Mouse (Mus musculus) stomach, embryonic 15.5 days (tissue): Measurements from ENCODE around the gene Stim2. TPM values are rescaled to one million over a fixed set of nuclear protein-coding genes. Genes with fewer than 3 reads are reported as not detected.

Source experiments
- ATAC-seq: fragments of 200-750 bp; cut with Nextera tagmentation; 2 replicates; pipeline ENCODE4 v1.8.0; 2017; ENCODE audit warnings: low read depth, moderate number of reproducible peaks, moderate TSS enrichment; ENCODE audit not compliant: insufficient read depth, low FRiP score
- H3K27ac ChIP-seq: fragments of 300-500 bp; sonication (generic); 2 replicates; pipeline ENCODE4 v1.5.1; 2015; ENCODE audit warnings: mild to moderate bottlenecking, inconsistent platforms
- H3K27me3 ChIP-seq: fragments of 300-500 bp; sonication (generic); replicated peaks from 2 replicates; pipeline ENCODE4 v1.6.1; 2015; ENCODE audit warnings: inconsistent platforms
- H3K36me3 ChIP-seq: fragments of 300-500 bp; sonication (generic); 2 replicates; pipeline ENCODE4 v1.6.1; 2015; ENCODE audit warnings: inconsistent platforms
- H3K4me1 ChIP-seq: fragments of 300-500 bp; sonication (generic); 2 replicates; pipeline ENCODE4 v1.6.1; 2015; ENCODE audit warnings: inconsistent platforms
- H3K4me2 ChIP-seq: fragments of 300-500 bp; sonication (generic); 2 replicates; pipeline ENCODE4 v1.6.1; 2015; ENCODE audit warnings: mild to moderate bottlenecking, inconsistent platforms
- H3K4me3 ChIP-seq: fragments of 300-500 bp; sonication (generic); replicated peaks from 2 replicates; pipeline ENCODE4 v1.5.1; 2015; ENCODE audit warnings: inconsistent platforms
- H3K9ac ChIP-seq: fragments of 300-500 bp; sonication (generic); 2 replicates; pipeline ENCODE4 v1.6.1; 2015; ENCODE audit warnings: inconsistent platforms
- H3K9me3 ChIP-seq: fragments of 300-500 bp; sonication (generic); 2 replicates; pipeline ENCODE4 v1.6.1; 2016; ENCODE audit warnings: inconsistent platforms
- WGBS: fragments of 180-500 bp; shearing (Covaris S2); methylation state at CpG from one replicate; pipeline ENCODE4 v1.1.7; 2015; 5-methylcytosine and 5-hydroxymethylcytosine counted together
- polyA plus RNA-seq: library from polyadenylated mRNA; unstranded; fragments of >200 nt; fragmentation: Nextera tagmentation; extraction: Ambion mirVana; gene quantifications from 2 replicates; pipeline ENCODE4 v1.2.1, GENCODE M21; 2015

The Stim2 gene
- polyA plus RNA-seq, 1 experiment from 2014 or later: 17.9 TPM

GRCm38 (mm10) chr5:54148091-54148795 lies 149.9 kb downstream of the Stim2 start:
- no peaks in the 10 kb centered on the region for H3K4me1 ChIP-seq
- no peak for ATAC-seq
- no peak overlapping the region for H3K9ac ChIP-seq
- H3K27ac ChIP-seq: no peak overlapping the region
- no peaks in the 10 kb centered on the region for H3K27me3 ChIP-seq
- H3K4me3 ChIP-seq: no peak overlapping the region
- H3K4me2 ChIP-seq: no peak overlapping the region
- H3K9me3 ChIP-seq: no peaks in the 10 kb centered on the region
- no peaks in the 10 kb centered on the region for H3K36me3 ChIP-seq
- whole genome bisulfite sequencing: 80% methylated on average over 5 of the region's 5 CpGs

- H3K36me3 ChIP-seq: no peaks in the 10 kb centered on the region
- peak overlapping the region; percentile 39 for H3K4me2 ChIP-seq
- H3K27me3 ChIP-seq: no peaks in the 10 kb centered on the region
- 21% methylated on average over 13 of the region's 13 CpGs for WGBS
- H3K27ac ChIP-seq: no peak overlapping the region
- H3K4me1 ChIP-seq: no peaks in the 10 kb centered on the region
- no peak overlapping the region for H3K9ac ChIP-seq
- no peaks in the 10 kb centered on the region for H3K9me3 ChIP-seq
- ATAC-seq: no peak
- H3K4me3 ChIP-seq: no peak overlapping the region; the same call in 1 of the 2 replicates
Measured at GRCm38 (mm10) chr5:54154503-54155226, 156.4 kb downstream of the Stim2 start.

GRCm38 (mm10) chr5:54155227-54155776 lies 157.0 kb downstream of the Stim2 start:
- Histone ChIP-seq H3K4me2 (peak overlapping the region; percentile 39), H3K27me3 (no peaks in the 10 kb centered on the region), H3K27ac (no peak overlapping the region), H3K9me3 (no peaks in the 10 kb centered on the region), H3K36me3 (no peaks in the 10 kb centered on the region), H3K4me1 (no peaks in the 10 kb centered on the region), H3K4me3 (no peak overlapping the region; the same call in 1 of the 2 replicates), H3K9ac (no peak overlapping the region)
- 60% methylated on average over 12 of the region's 12 CpGs for WGBS
- no peak for ATAC-seq

GRCm38 (mm10) chr5:54155916-54156315 lies 157.6 kb downstream of the Stim2 start:
- no peak for ATAC-seq

GRCm38 (mm10) chr5:54156944-54157527 lies 158.7 kb downstream of the Stim2 start:
- ATAC-seq: no peak
- H3K4me1 ChIP-seq: no peaks in the 10 kb centered on the region

More at GRCm38 (mm10) chr5:54155916-54156315, 157.6 kb downstream of the Stim2 start:
- WGBS: 84% methylated on average over 4 of the region's 4 CpGs
- H3K9ac ChIP-seq: no peak overlapping the region
- no peaks in the 10 kb centered on the region for H3K36me3 ChIP-seq
- no peak overlapping the region for H3K4me2 ChIP-seq
- H3K4me3 ChIP-seq: no peak overlapping the region
- H3K27me3 ChIP-seq: no peaks in the 10 kb centered on the region
- H3K9me3 ChIP-seq: no peaks in the 10 kb centered on the region
- no peaks in the 10 kb centered on the region for H3K4me1 ChIP-seq
- no peak overlapping the region for H3K27ac ChIP-seq

DNA sequence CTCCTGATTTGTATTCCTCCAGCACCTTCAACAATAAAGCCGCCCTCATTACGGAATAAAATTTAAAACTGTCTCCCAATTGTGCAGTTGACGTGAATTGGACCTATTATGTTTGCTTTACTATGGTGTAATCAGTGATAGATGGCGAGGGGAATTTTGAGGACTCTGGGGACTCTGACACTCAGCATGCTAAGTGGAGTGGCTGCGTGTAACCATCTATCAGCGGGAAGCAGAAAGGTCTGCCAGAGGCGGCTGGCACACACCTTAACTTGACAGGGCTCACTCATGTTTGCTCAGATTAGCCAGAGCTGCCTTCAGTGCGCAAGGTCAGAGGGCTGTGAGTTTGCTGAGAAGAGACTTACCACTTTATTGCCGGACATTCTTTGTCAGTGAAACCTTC lies 159.9 kb downstream of the Stim2 start:
- 50% methylated on average over 9 of the region's 9 CpGs for WGBS
- ATAC-seq: no peak

More at GRCm38 (mm10) chr5:54156944-54157527, 158.7 kb downstream of the Stim2 start:
- Histone ChIP-seq H3K27me3 (no peaks in the 10 kb centered on the region), H3K9ac (no peak overlapping the region), H3K4me2 (no peak overlapping the region), H3K36me3 (no peaks in the 10 kb centered on the region), H3K27ac (no peak overlapping the region), H3K9me3 (no peaks in the 10 kb centered on the region), H3K4me3 (no peak overlapping the region)
- WGBS: 48% methylated on average over 11 of the region's 11 CpGs

DNA sequence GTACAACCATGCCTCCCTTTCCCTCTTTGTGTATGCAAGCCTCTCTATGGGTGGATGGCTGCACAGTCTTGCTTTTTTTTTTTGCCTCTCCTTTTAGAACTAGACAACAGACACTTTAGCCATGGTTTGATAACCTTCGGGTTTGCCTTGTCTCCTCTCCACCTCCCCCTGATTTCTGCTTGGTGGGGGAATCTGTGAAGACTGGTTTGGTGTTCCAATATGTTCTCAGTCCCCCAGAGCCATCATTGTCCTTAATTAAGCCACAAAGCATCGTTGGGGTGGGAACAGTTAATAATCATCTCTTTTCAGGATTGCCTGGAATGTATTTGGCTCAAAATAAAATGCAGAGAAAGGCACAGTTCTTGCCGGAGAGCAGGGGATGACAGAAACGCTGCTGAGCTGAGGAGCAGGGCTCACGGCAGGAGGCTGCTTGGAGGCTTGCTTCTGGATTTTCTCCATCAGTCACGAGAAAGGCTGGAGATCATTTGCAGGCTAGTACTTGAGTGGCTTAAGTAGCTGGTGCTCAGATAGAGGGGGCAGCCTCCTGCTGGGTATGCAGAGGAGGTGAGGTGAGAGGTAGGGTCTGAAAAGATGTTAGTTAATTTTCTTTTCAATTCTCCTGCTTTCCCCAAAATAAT lies 161.0 kb downstream of the Stim2 start:
- Histone ChIP-seq H3K9ac (no peak overlapping the region), H3K4me3 (no peak overlapping the region), H3K27ac (no peak overlapping the region), H3K36me3 (no peaks in the 10 kb centered on the region), H3K4me1 (no peaks in the 10 kb centered on the region), H3K27me3 (no peaks in the 10 kb centered on the region), H3K9me3 (no peaks in the 10 kb centered on the region), H3K4me2 (no peak overlapping the region)
- WGBS: 12% methylated on average over 6 of the region's 6 CpGs
- no peak for ATAC-seq

More for the DNA sequence above, 159.9 kb downstream of the Stim2 start:
- H3K27ac ChIP-seq: no peak overlapping the region
- no peaks in the 10 kb centered on the region for H3K36me3 ChIP-seq
- H3K9ac ChIP-seq: no peak overlapping the region
- no peak overlapping the region for H3K4me3 ChIP-seq
- no peaks in the 10 kb centered on the region for H3K4me1 ChIP-seq
- no peak overlapping the region for H3K4me2 ChIP-seq
- no peaks in the 10 kb centered on the region for H3K27me3 ChIP-seq
- H3K9me3 ChIP-seq: no peaks in the 10 kb centered on the region

GRCm38 (mm10) chr5:54160561-54160960 lies 162.3 kb downstream of the Stim2 start:
- WGBS: 86% methylated on average over 4 of the region's 4 CpGs
- Histone ChIP-seq H3K27me3 (no peaks in the 10 kb centered on the region), H3K27ac (no peak overlapping the region), H3K4me1 (no peaks in the 10 kb centered on the region), H3K9me3 (no peaks in the 10 kb centered on the region), H3K36me3 (no peaks in the 10 kb centered on the region), H3K4me2 (no peak overlapping the region), H3K9ac (no peak overlapping the region), H3K4me3 (no peak overlapping the region)
- no peak for ATAC-seq

- no peak for ATAC-seq
- no peak overlapping the region for H3K4me3 ChIP-seq
- H3K4me1 ChIP-seq: no peaks in the 10 kb centered on the region
- H3K27me3 ChIP-seq: no peaks in the 10 kb centered on the region
- no peak overlapping the region for H3K27ac ChIP-seq
- H3K36me3 ChIP-seq: no peaks in the 10 kb centered on the region
- H3K9me3 ChIP-seq: no peaks in the 10 kb centered on the region
- 70% methylated on average over 4 of the region's 4 CpGs for WGBS
- no peak overlapping the region for H3K9ac ChIP-seq
- no peak overlapping the region for H3K4me2 ChIP-seq
Measured at GRCm38 (mm10) chr5:54163890-54164289, 165.6 kb downstream of the Stim2 start.
